Mouse (Mus musculus) midbrain, embryonic 14.5 days (tissue): ENCODE data around the gene A930033H14Rik. TPM values are rescaled to one million over a fixed set of nuclear protein-coding genes. Genes with fewer than 3 reads are reported as not detected.

Source experiments
- ATAC-seq: fragments of 200-750 bp; cut with Nextera tagmentation; 2 replicates; pipeline ENCODE4 v1.8.0; 2017; ENCODE audit warnings: moderate number of reproducible peaks, moderate library complexity; ENCODE audit not compliant: low FRiP score, low TSS enrichment
- DNase-seq: peaks from one replicate; pipeline ENCODE4 v3.0.0-alpha.2; 2015
- H3K27ac ChIP-seq: fragments of 300-500 bp; sonication (generic); replicated peaks from 2 replicates; pipeline ENCODE4 v1.5.1; 2014; ENCODE audit warnings: mild to moderate bottlenecking, low read depth, low read length, moderate library complexity
- H3K27me3 ChIP-seq: fragments of 300-500 bp; sonication (generic); 2 replicates; pipeline ENCODE4 v1.6.1; 2014; ENCODE audit warnings: low read length, control low read depth, mixed read lengths; ENCODE audit not compliant: control insufficient read depth, insufficient read depth
- H3K36me3 ChIP-seq: fragments of 300-500 bp; sonication (generic); 2 replicates; pipeline ENCODE4 v1.6.1; 2014; ENCODE audit warnings: low read length, control low read depth; ENCODE audit not compliant: control insufficient read depth, insufficient read depth
- H3K4me1 ChIP-seq: fragments of 300-500 bp; sonication (generic); 2 replicates; pipeline ENCODE4 v1.6.1; 2014; ENCODE audit warnings: mild to moderate bottlenecking, antibody characterized with exemption, low read length, control low read depth; ENCODE audit not compliant: control insufficient read depth, insufficient read depth
- H3K4me2 ChIP-seq: fragments of 300-500 bp; sonication (generic); 2 replicates; pipeline ENCODE4 v1.6.1; 2014; ENCODE audit warnings: mild to moderate bottlenecking, low read length, moderate library complexity
- H3K4me3 ChIP-seq: fragments of 300-500 bp; sonication (generic); replicated peaks from 2 replicates; pipeline ENCODE4 v1.5.1; 2014; ENCODE audit warnings: low read depth, low read length
- H3K9ac ChIP-seq: fragments of 300-500 bp; sonication (generic); replicated peaks from 2 replicates; pipeline ENCODE4 v1.6.1; 2014; ENCODE audit warnings: mild to moderate bottlenecking, low read length, moderate library complexity
- H3K9me3 ChIP-seq: fragments of 300-500 bp; sonication (generic); 2 replicates; pipeline ENCODE4 v1.6.1; 2016; ENCODE audit warnings: low read length, control low read depth, mixed read lengths; ENCODE audit not compliant: control insufficient read depth
- WGBS: fragments of 180-500 bp; shearing (Covaris S2); extraction: QIAGEN DNeasy Blood & Tissue Kit; methylation state at CpG from one replicate; pipeline ENCODE4 v1.1.7; 2014; 5-methylcytosine and 5-hydroxymethylcytosine counted together
- polyA plus RNA-seq: library from polyadenylated mRNA; unstranded; fragments of >200 nt; fragmentation: Nextera tagmentation; extraction: Ambion mirVana; gene quantifications from 2 replicates; pipeline ENCODE4 v1.2.1, GENCODE M21; 2014

Gene A930033H14Rik
- polyA plus RNA-seq, 1 experiment from 2014 or later: 1.3 TPM

GRCm38 (mm10) chr10:69221955-69222354 lies 9.1 kb upstream of the A930033H14Rik start:
- DNase-seq (no peak), ATAC-seq (no peak)
- Histone ChIP-seq H3K4me2 (no peak overlapping the region), H3K36me3 (peaks cover 9% of the 10 kb centered on the region; the same call in 1 of the 2 replicates), H3K27ac (no peak overlapping the region), H3K27me3 (no peaks in the 10 kb centered on the region), H3K9ac (no peak overlapping the region), H3K9me3 (no peaks in the 10 kb centered on the region), H3K4me1 (no peaks in the 10 kb centered on the region), H3K4me3 (no peak overlapping the region)
- WGBS: 86% methylated on average over 3 of the region's 3 CpGs

GRCm38 (mm10) chr10:69221148-69221547 lies 8.2 kb upstream of the A930033H14Rik start:
- DNase-seq (no peak), ATAC-seq (no peak)
- H3K9me3 ChIP-seq: no peaks in the 10 kb centered on the region
- no peak overlapping the region for H3K9ac ChIP-seq
- H3K36me3 ChIP-seq: peaks cover 14% of the 10 kb centered on the region; the same call in 1 of the 2 replicates
- WGBS: 93% methylated on average over 9 of the region's 9 CpGs
- H3K27me3 ChIP-seq: no peaks in the 10 kb centered on the region
- no peaks in the 10 kb centered on the region for H3K4me1 ChIP-seq
- H3K27ac ChIP-seq: no peak overlapping the region
- no peak overlapping the region for H3K4me2 ChIP-seq
- no peak overlapping the region for H3K4me3 ChIP-seq

GRCm38 (mm10) chr10:69220296-69220695 lies 7.4 kb upstream of the A930033H14Rik start:
- 93% methylated on average over 6 of the region's 6 CpGs for WGBS
- no peaks in the 10 kb centered on the region for H3K4me1 ChIP-seq
- no peak overlapping the region for H3K4me2 ChIP-seq
- H3K36me3 ChIP-seq: peaks cover 14% of the 10 kb centered on the region; the same call in 1 of the 2 replicates
- H3K27me3 ChIP-seq: no peaks in the 10 kb centered on the region
- H3K4me3 ChIP-seq: no peak overlapping the region
- no peaks in the 10 kb centered on the region for H3K9me3 ChIP-seq
- DNase-seq (no peak), ATAC-seq (no peak)
- H3K9ac ChIP-seq: no peak overlapping the region
- no peak overlapping the region for H3K27ac ChIP-seq

GRCm38 (mm10) chr10:69219289-69219626 lies 6.4 kb upstream of the A930033H14Rik start:
- 90% methylated on average over 2 of the region's 2 CpGs for WGBS
- ATAC-seq (no peak), DNase-seq (no peak)
- Histone ChIP-seq H3K27ac (no peak overlapping the region), H3K27me3 (no peaks in the 10 kb centered on the region), H3K9me3 (no peaks in the 10 kb centered on the region), H3K36me3 (peaks cover 14% of the 10 kb centered on the region; the same call in 1 of the 2 replicates), H3K4me3 (no peak overlapping the region), H3K4me2 (no peak overlapping the region), H3K4me1 (peaks cover 2% of the 10 kb centered on the region), H3K9ac (no peak overlapping the region)

GRCm38 (mm10) chr10:69218458-69219288 lies 5.8 kb upstream of the A930033H14Rik start:
- no peak overlapping the region for H3K4me2 ChIP-seq
- no peak for DNase-seq
- WGBS: 93% methylated on average over 14 of the region's 14 CpGs
- H3K9ac ChIP-seq: no peak overlapping the region
- no peaks in the 10 kb centered on the region for H3K9me3 ChIP-seq
- no peak for ATAC-seq
- H3K27ac ChIP-seq: no peak overlapping the region
- H3K4me1 ChIP-seq: peaks cover 8% of the 10 kb centered on the region
- no peaks in the 10 kb centered on the region for H3K27me3 ChIP-seq
- H3K36me3 ChIP-seq: peaks cover 14% of the 10 kb centered on the region; the same call in 1 of the 2 replicates
- no peak overlapping the region for H3K4me3 ChIP-seq

DNA sequence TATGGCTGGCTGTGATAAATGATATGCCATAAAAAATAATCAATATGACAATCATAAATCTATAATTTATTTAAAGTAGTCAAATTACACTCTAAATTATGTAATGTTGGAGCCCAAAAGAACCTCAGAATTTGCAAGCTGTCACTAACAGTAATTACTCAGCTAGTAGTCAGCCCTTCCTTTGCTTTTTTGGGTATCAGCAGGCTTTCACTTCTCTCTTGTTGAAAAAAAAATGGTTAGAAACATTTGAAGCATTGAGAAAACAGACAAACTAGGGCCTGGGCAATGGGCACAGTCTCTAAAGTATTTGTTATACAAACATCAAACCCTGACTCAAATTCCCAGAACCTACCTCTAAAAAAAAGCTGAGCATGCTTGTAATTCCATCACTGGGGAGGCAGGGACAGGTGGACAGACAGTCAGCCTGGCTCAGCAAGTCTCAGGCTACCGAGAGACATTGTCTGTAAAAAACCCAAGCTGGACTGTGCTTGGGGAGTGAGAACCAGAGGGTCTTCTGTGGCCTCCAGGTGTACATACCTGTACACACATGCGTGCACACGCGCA lies 4.3 kb upstream of the A930033H14Rik start:
- peaks cover 10% of the 10 kb centered on the region for H3K4me1 ChIP-seq
- no peak overlapping the region for H3K4me3 ChIP-seq
- no peaks in the 10 kb centered on the region for H3K27me3 ChIP-seq
- no peak overlapping the region for H3K4me2 ChIP-seq
- H3K27ac ChIP-seq: no peak overlapping the region
- H3K9me3 ChIP-seq: no peaks in the 10 kb centered on the region
- peaks cover 14% of the 10 kb centered on the region; the same call in 1 of the 2 replicates for H3K36me3 ChIP-seq
- 93% methylated on average over 4 of the region's 4 CpGs for whole genome bisulfite sequencing
- no peak overlapping the region for H3K9ac ChIP-seq
- ATAC-seq: no peak
- DNase-seq: no peak

- peaks cover 14% of the 10 kb centered on the region; the same call in 1 of the 2 replicates for H3K36me3 ChIP-seq
- H3K9ac ChIP-seq: peak overlapping the region; percentile 97
- H3K4me1 ChIP-seq: peaks cover 10% of the 10 kb centered on the region
- no peaks in the 10 kb centered on the region for H3K27me3 ChIP-seq
- no peaks in the 10 kb centered on the region for H3K9me3 ChIP-seq
- peak overlapping the region; percentile 99; the same call in 1 of the 2 replicates for H3K27ac ChIP-seq
- ATAC-seq: no peak
- peak overlapping the region; percentile 73 for H3K4me3 ChIP-seq
- DNase-seq: peak; percentile 19
- H3K4me2 ChIP-seq: peak overlapping the region; percentile 79
- 30% methylated on average over 5 of the region's 5 CpGs for WGBS
Observed at GRCm38 (mm10) chr10:69213986-69214385, 1.1 kb upstream of the A930033H14Rik start.

DNA sequence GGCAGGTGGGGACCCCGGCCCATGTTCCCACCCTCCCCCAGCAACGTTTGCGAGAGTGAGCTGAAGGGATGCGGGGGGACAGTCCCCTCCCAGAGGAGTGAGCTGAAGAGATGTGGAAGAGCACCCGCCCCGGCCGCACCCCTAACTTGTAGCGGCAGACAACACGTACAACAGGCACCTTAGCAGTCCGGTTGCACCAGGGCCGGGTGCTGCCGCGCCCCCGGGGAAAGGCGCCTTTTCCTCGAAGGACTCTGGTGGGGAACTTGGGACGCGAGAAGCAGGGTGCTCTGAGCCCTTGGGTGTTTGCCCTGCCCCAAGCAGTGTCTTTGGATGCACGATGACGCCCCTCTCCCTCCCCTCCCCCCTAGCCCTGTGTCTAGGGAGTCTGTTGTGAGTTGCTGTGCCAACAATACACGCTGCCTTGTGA lies 566 bp upstream of the A930033H14Rik start:
- Histone ChIP-seq H3K9ac (peak overlapping the region; percentile 97), H3K4me2 (peak overlapping the region; percentile 79), H3K27ac (peak overlapping the region; percentile 99), H3K9me3 (peaks cover 3% of the 10 kb centered on the region; the same call in 1 of the 2 replicates), H3K4me3 (peak overlapping the region; percentile 73), H3K27me3 (no peaks in the 10 kb centered on the region), H3K4me1 (peaks cover 10% of the 10 kb centered on the region), H3K36me3 (peaks cover 9% of the 10 kb centered on the region; the same call in 1 of the 2 replicates)
- ATAC-seq: peak; percentile 55
- WGBS: 1% methylated on average over 21 of the region's 21 CpGs
- DNase-seq: peak; percentile 75
